8 mouse cellular contexts compared by ENCODE assay signal in the genomic region with DNA sequence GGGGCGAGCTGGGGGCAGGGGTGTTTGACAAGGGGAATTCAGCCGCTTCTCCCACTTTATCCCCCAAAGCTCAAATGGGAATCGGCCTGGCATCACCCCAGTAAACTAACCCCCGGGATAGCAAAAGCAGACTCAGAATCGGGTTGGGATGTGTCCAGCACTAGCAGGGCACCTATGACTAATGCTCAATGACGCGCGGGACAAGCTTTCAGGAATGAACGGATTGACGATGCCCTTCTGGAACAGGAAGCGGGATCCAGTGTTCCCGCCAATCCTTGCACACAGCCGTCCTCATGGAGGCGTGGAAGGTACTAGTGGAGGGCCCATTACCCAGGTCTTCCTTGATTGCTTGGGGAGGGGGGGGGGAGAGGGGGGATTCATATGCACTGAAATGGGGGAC. TPM values are rescaled to one million over a fixed set of nuclear protein-coding genes. Genes with fewer than 3 reads are reported as not detected.
DNase-seq lines count a peak whose midpoint lies in the region; ATAC-seq lines count a peak whose summit lies in the region.

No protein-coding gene starts in this region.

- peak; percentile 82 to 86 for DNase-seq in adrenal gland, postnatal 36 days
- no peak for DNase-seq in forebrain, embryonic 11.5 days (ENCODE audit: low spot score)
- DNase-seq in lung, adult 18-20 months = peak; percentile 53 to 65
- no peak for DNase-seq in spleen, adult 12 weeks (ENCODE audit: low spot score)

- H3K27me3 ChIP-seq in megakaryocyte, embryonic 14.5 days (replicated peaks) = no peaks in the 10 kb centered on the region
- no peaks in the 10 kb centered on the region for H3K27me3 ChIP-seq in forebrain, embryonic 11.5 days (ENCODE audit: control insufficient read depth, insufficient read depth, low read length)
- no peaks in the 10 kb centered on the region for H3K27me3 ChIP-seq in intestine, embryonic 16.5 days (replicated peaks; ENCODE audit: control insufficient read depth, insufficient read depth, low read length)
- no peaks in the 10 kb centered on the region for H3K27me3 ChIP-seq in stomach, embryonic 14.5 days (ENCODE audit: control insufficient read depth, insufficient read depth, low read length)

- WGBS in forebrain, embryonic 11.5 days = 28% methylated on average over 14 of the region's 14 CpGs
- 7% methylated on average over 14 of the region's 14 CpGs for WGBS in intestine, embryonic 16.5 days
- 5% methylated on average over 14 of the region's 14 CpGs for WGBS in stomach, embryonic 14.5 days

- ATAC-seq in megakaryocyte, adult 5-6 weeks (ENCODE audit: poor library complexity, severe bottlenecking) = no peak
- ATAC-seq in forebrain, embryonic 11.5 days (replicated peaks; ENCODE audit: low FRiP score) = no peak
- ATAC-seq in intestine, embryonic 16.5 days = peak; percentile 24; the same call in 1 of the 2 replicates
- ATAC-seq in stomach, embryonic 14.5 days (ENCODE audit: insufficient number of reproducible peaks, insufficient read depth, low FRiP score, low read depth) = no peak

- H3K4me2 ChIP-seq in forebrain, embryonic 11.5 days (ENCODE audit: low read depth, low read length, severe bottlenecking) = peak overlapping the region; percentile 83
- peak overlapping the region; percentile 87 for H3K4me2 ChIP-seq in intestine, embryonic 16.5 days (ENCODE audit: low read depth, low read length)
- H3K4me2 ChIP-seq in stomach, embryonic 14.5 days (replicated peaks; ENCODE audit: low read depth, low read length) = peak overlapping the region; percentile 67

- peak overlapping the region; percentile 93 for H3K4me3 ChIP-seq in megakaryocyte, embryonic 14.5 days (replicated peaks)
- H3K4me3 ChIP-seq in forebrain, embryonic 11.5 days (ENCODE audit: low read depth, low read length) = peak overlapping the region; percentile 90
- H3K4me3 ChIP-seq in intestine, embryonic 16.5 days (ENCODE audit: low read length) = peak overlapping the region; percentile 97
- H3K4me3 ChIP-seq in stomach, embryonic 14.5 days (ENCODE audit: low read depth, low read length) = peak overlapping the region; percentile 71

- peaks cover 27% of the 10 kb centered on the region for H3K36me3 ChIP-seq in megakaryocyte, embryonic 14.5 days (replicated peaks; ENCODE audit: low read length)
- no peaks in the 10 kb centered on the region for H3K36me3 ChIP-seq in forebrain, embryonic 11.5 days (ENCODE audit: control insufficient read depth, insufficient read depth, low read length)
- no peaks in the 10 kb centered on the region for H3K36me3 ChIP-seq in intestine, embryonic 16.5 days (ENCODE audit: control insufficient read depth, insufficient read depth, low read length)
- H3K36me3 ChIP-seq in stomach, embryonic 14.5 days (ENCODE audit: control insufficient read depth, insufficient read depth, low read length) = no peaks in the 10 kb centered on the region

- H3K27ac ChIP-seq in forebrain, embryonic 11.5 days (ENCODE audit: low read depth, low read length) = no peak overlapping the region
- peak overlapping the region; percentile 95 for H3K27ac ChIP-seq in intestine, embryonic 16.5 days (ENCODE audit: low read length)
- peak overlapping the region; percentile 87; the same call in 1 of the 2 replicates for H3K27ac ChIP-seq in stomach, embryonic 14.5 days (ENCODE audit: low read length)

- H3K4me1 ChIP-seq in megakaryocyte, embryonic 14.5 days = peaks cover 70% of the 10 kb centered on the region
- H3K4me1 ChIP-seq in forebrain, embryonic 11.5 days (replicated peaks; ENCODE audit: control insufficient read depth, insufficient read depth, low read length) = peaks cover 7% of the 10 kb centered on the region
- peaks cover 7% of the 10 kb centered on the region for H3K4me1 ChIP-seq in intestine, embryonic 16.5 days (ENCODE audit: control insufficient read depth, insufficient read depth, low read length)
- H3K4me1 ChIP-seq in stomach, embryonic 14.5 days (ENCODE audit: control insufficient read depth, insufficient read depth, low read length) = peaks cover 9% of the 10 kb centered on the region; the same call in 1 of the 2 replicates

- H3K9ac ChIP-seq in forebrain, embryonic 11.5 days (ENCODE audit: low read length) = peak overlapping the region; percentile 79
- H3K9ac ChIP-seq in intestine, embryonic 16.5 days (ENCODE audit: low read depth, low read length) = peak overlapping the region; percentile 90
- H3K9ac ChIP-seq in stomach, embryonic 14.5 days (replicated peaks; ENCODE audit: low read depth, low read length) = peak overlapping the region; percentile 57

- H3K9me3 ChIP-seq in megakaryocyte, embryonic 14.5 days = no peaks in the 10 kb centered on the region
- no peaks in the 10 kb centered on the region for H3K9me3 ChIP-seq in forebrain, embryonic 11.5 days (ENCODE audit: control insufficient read depth, low read length)
- H3K9me3 ChIP-seq in intestine, embryonic 16.5 days (ENCODE audit: control insufficient read depth, low read length) = no peaks in the 10 kb centered on the region
- H3K9me3 ChIP-seq in stomach, embryonic 14.5 days (ENCODE audit: control insufficient read depth, low read depth, low read length) = no peaks in the 10 kb centered on the region

RNA-seq across cellular contexts. Expression of a gene that starts 8.2 kb away (rescaled TPM):
- 31.3 and 39.8 TPM in 2 replicates for polyA plus RNA-seq in megakaryocyte, embryonic 14.5 days (2012; ENCODE audit: insufficient read depth, low replicate concordance)
- total RNA-seq in megakaryocyte, adult 5-6 weeks (2015) = 85.4 and 89.6 TPM in 2 replicates
- 165 and 171 TPM in 2 replicates for total RNA-seq in megakaryocyte, adult 5-6 weeks (2017)
- 10 to 100 TPM; 42.9 to 59.7 TPM for total RNA-seq in adrenal gland, postnatal 36 days (2021)
- polyA plus RNA-seq in forebrain, embryonic 11.5 days (2014; fragmentation: Nextera tagmentation; extraction: Ambion mirVana) = 93.4 and 94.8 TPM in 2 replicates
- 56.3 and 56.9 TPM in 2 replicates for polyA plus RNA-seq in intestine, embryonic 16.5 days (2015; fragmentation: Nextera tagmentation; extraction: Ambion mirVana)
- 64.7 and 69.6 TPM in 2 replicates for polyA plus RNA-seq in stomach, embryonic 14.5 days (2014; fragmentation: Nextera tagmentation; extraction: Ambion mirVana)

RNA-seq across cellular contexts. Expression of a gene that starts 25.1 kb away (rescaled TPM):
- 4.0 and 8.4 TPM in 2 replicates for polyA plus RNA-seq in megakaryocyte, embryonic 14.5 days (2012; ENCODE audit: insufficient read depth, low replicate concordance)
- total RNA-seq in megakaryocyte, adult 5-6 weeks (2015) = 7.5 and 8.9 TPM in 2 replicates
- total RNA-seq in megakaryocyte, adult 5-6 weeks (2017) = 2.8 and 3.0 TPM in 2 replicates
- total RNA-seq in adrenal gland, postnatal 36 days (2021) = 10 to 100 TPM; 16.5 to 19.2 TPM
- 22.1 TPM in 2 replicates for polyA plus RNA-seq in forebrain, embryonic 11.5 days (2014; fragmentation: Nextera tagmentation; extraction: Ambion mirVana)
- polyA plus RNA-seq in intestine, embryonic 16.5 days (2015; fragmentation: Nextera tagmentation; extraction: Ambion mirVana) = 24.3 and 24.4 TPM in 2 replicates
- 48.6 and 52.3 TPM in 2 replicates for polyA plus RNA-seq in stomach, embryonic 14.5 days (2014; fragmentation: Nextera tagmentation; extraction: Ambion mirVana)

RNA-seq across cellular contexts. Expression of a gene that starts 51.1 kb away (rescaled TPM):
- polyA plus RNA-seq in megakaryocyte, embryonic 14.5 days (2012; ENCODE audit: insufficient read depth, low replicate concordance) = 62.4 and 63.4 TPM in 2 replicates
- 47.3 and 63.6 TPM in 2 replicates for total RNA-seq in megakaryocyte, adult 5-6 weeks (2015)
- 44.5 and 50.3 TPM in 2 replicates for total RNA-seq in megakaryocyte, adult 5-6 weeks (2017)
- total RNA-seq in adrenal gland, postnatal 36 days (2021) = 100 to 1,000 TPM; 122 to 130 TPM
- 119 and 130 TPM in 2 replicates for polyA plus RNA-seq in forebrain, embryonic 11.5 days (2014; fragmentation: Nextera tagmentation; extraction: Ambion mirVana)
- 165 and 181 TPM in 2 replicates for polyA plus RNA-seq in intestine, embryonic 16.5 days (2015; fragmentation: Nextera tagmentation; extraction: Ambion mirVana)
- polyA plus RNA-seq in stomach, embryonic 14.5 days (2014; fragmentation: Nextera tagmentation; extraction: Ambion mirVana) = 136 and 150 TPM in 2 replicates

RNA-seq across cellular contexts. Expression of a gene that starts 53.0 kb away (rescaled TPM):
- 300 and 342 TPM in 2 replicates for polyA plus RNA-seq in megakaryocyte, embryonic 14.5 days (2012; ENCODE audit: insufficient read depth, low replicate concordance)
- total RNA-seq in megakaryocyte, adult 5-6 weeks (2015) = 88.4 and 102 TPM in 2 replicates
- total RNA-seq in megakaryocyte, adult 5-6 weeks (2017) = 79.0 and 80.6 TPM in 2 replicates
- total RNA-seq in adrenal gland, postnatal 36 days (2021) = 100 to 1,000 TPM; 154 to 178 TPM
- 334 and 367 TPM in 2 replicates for polyA plus RNA-seq in forebrain, embryonic 11.5 days (2014; fragmentation: Nextera tagmentation; extraction: Ambion mirVana)
- polyA plus RNA-seq in intestine, embryonic 16.5 days (2015; fragmentation: Nextera tagmentation; extraction: Ambion mirVana) = 261 and 297 TPM in 2 replicates
- polyA plus RNA-seq in stomach, embryonic 14.5 days (2014; fragmentation: Nextera tagmentation; extraction: Ambion mirVana) = 281 and 289 TPM in 2 replicates

Comparison
In these comparisons a context has a peak if more than half of its experiments do, and no peak if none do; other contexts are left out.
1. DNase-seq: peak in adrenal gland, postnatal 36 days (2 of 2) and lung, adult 18-20 months (2 of 2); none in forebrain, embryonic 11.5 days (single experiment) and spleen, adult 12 weeks (single experiment).
2. Peak in every context shown above with its lines, with median percentiles within 50 percentile points of each other: H3K4me3 ChIP-seq, H3K4me2 ChIP-seq and H3K9ac ChIP-seq.